Mouse (Mus musculus) c-Kit-positive CD71-negative TER-119-negative erythroid progenitor cells, embryonic 14.5 days (primary cell): ENCODE measurements around the gene Clec12b.
"Not testable (repeated sequence)": the region's sequence is repeated elsewhere in the genome, so short reads cannot be mapped to it uniquely, and the experiment has no call there.

Experiments used
- DNase-seq: peaks from one replicate; pipeline ENCODE4 v3.0.0-alpha.2; 2013; ENCODE audit warnings: low read depth

Gene Clec12b

GRCm38 (mm10) chr6:129369374-129370132 is 16.1 kb downstream of the Clec12b start:
- DNase-seq: no peak

- DNase-seq: no peak
These were observed 19.7 kb downstream of the Clec12b start for GRCm38 (mm10) chr6:129365959-129366359.

GRCm38 (mm10) chr6:129363942-129364341 is 21.7 kb downstream of the Clec12b start:
- no peak for DNase-seq

GRCm38 (mm10) chr6:129359515-129359914 is 26.2 kb downstream of the Clec12b start:
- no peak for DNase-seq

- DNase-seq: no peak
These were observed 29.2 kb downstream of the Clec12b start for GRCm38 (mm10) chr6:129356430-129356829.

GRCm38 (mm10) chr6:129355774-129356173 is 29.9 kb downstream of the Clec12b start:
- DNase-seq: no peak

GRCm38 (mm10) chr6:129351091-129351490 is 34.6 kb downstream of the Clec12b start:
- DNase-seq: no peak

GRCm38 (mm10) chr6:129349524-129350352 is 35.9 kb downstream of the Clec12b start:
- no peak for DNase-seq

- DNase-seq: no peak
These were observed 41.3 kb downstream of the Clec12b start for GRCm38 (mm10) chr6:129344408-129344807.

GRCm38 (mm10) chr6:129342391-129342790 is 43.3 kb downstream of the Clec12b start, which contains the start of gene Clec12a:
Clec12a (plus strand) TSS chr6:129342691.
- DNase-seq: not testable (repeated sequence)

GRCm38 (mm10) chr6:129337751-129338150 is 47.9 kb downstream of the Clec12b start:
- DNase-seq: no peak

GRCm38 (mm10) chr6:129333674-129334078 is 52.0 kb downstream of the Clec12b start:
- DNase-seq: peak; percentile 73

- no peak for DNase-seq
These were observed 54.1 kb downstream of the Clec12b start, which contains the start of gene 4922502D21Rik for GRCm38 (mm10) chr6:129331610-129332009. 4922502D21Rik (minus strand) TSS chr6:129331796.

- no peak for DNase-seq
These were observed 59.0 kb downstream of the Clec12b start for GRCm38 (mm10) chr6:129326568-129327150.

GRCm38 (mm10) chr6:129326016-129326415 is 59.7 kb downstream of the Clec12b start:
- DNase-seq: no peak
